Mouse (Mus musculus) kidney, embryonic 15.5 days (tissue): ENCODE results near the gene Tgtp1. TPM values are rescaled to one million over a fixed set of nuclear protein-coding genes. Genes with fewer than 3 reads are reported as not detected.
"Not testable (repeated sequence)": the region's sequence is repeated elsewhere in the genome, so short reads cannot be mapped to it uniquely, and the experiment has no call there.

ENCODE experiments used
- ATAC-seq: fragments of 200-750 bp; cut with Nextera tagmentation; replicated peaks from 2 replicates; pipeline ENCODE4 v1.8.0; 2017; ENCODE audit warnings: moderate TSS enrichment; ENCODE audit not compliant: low FRiP score
- H3K27ac ChIP-seq: fragments of 300-500 bp; sonication (generic); 2 replicates; pipeline ENCODE4 v1.5.1; 2015; ENCODE audit warnings: mild to moderate bottlenecking, inconsistent platforms
- H3K27me3 ChIP-seq: fragments of 300-500 bp; sonication (generic); 2 replicates; pipeline ENCODE4 v1.6.1; 2015; ENCODE audit warnings: inconsistent platforms
- H3K36me3 ChIP-seq: fragments of 300-500 bp; sonication (generic); 2 replicates; pipeline ENCODE4 v1.6.1; 2015; ENCODE audit warnings: inconsistent platforms
- H3K4me1 ChIP-seq: fragments of 300-500 bp; sonication (generic); 2 replicates; pipeline ENCODE4 v1.6.1; 2015; ENCODE audit warnings: inconsistent platforms
- H3K4me2 ChIP-seq: fragments of 300-500 bp; sonication (generic); 2 replicates; pipeline ENCODE4 v1.6.1; 2015; ENCODE audit warnings: moderate library complexity, mild to moderate bottlenecking, inconsistent platforms
- H3K4me3 ChIP-seq: fragments of 300-500 bp; sonication (generic); replicated peaks from 2 replicates; pipeline ENCODE4 v1.5.1; 2015; ENCODE audit warnings: mild to moderate bottlenecking, inconsistent platforms
- H3K9ac ChIP-seq: fragments of 300-500 bp; sonication (generic); 2 replicates; pipeline ENCODE4 v1.6.1; 2015; ENCODE audit warnings: mild to moderate bottlenecking, inconsistent platforms
- H3K9me3 ChIP-seq: fragments of 300-500 bp; sonication (generic); replicated peaks from 2 replicates; pipeline ENCODE4 v1.6.1; 2016; ENCODE audit warnings: inconsistent platforms
- WGBS: fragments of 180-500 bp; shearing (Covaris S2); methylation state at CpG from one replicate; pipeline ENCODE4 v1.1.7; 2015; ENCODE audit warnings: mixed read lengths; 5-methylcytosine and 5-hydroxymethylcytosine counted together
- polyA plus RNA-seq: library from polyadenylated mRNA; unstranded; fragments of >200 nt; fragmentation: Nextera tagmentation; extraction: Ambion mirVana; gene quantifications from 2 replicates; pipeline ENCODE4 v1.2.1, GENCODE M21; 2015

Tgtp1 gene
- polyA plus RNA-seq, 1 experiment from 2014 or later, result 0.57 TPM

DNA sequence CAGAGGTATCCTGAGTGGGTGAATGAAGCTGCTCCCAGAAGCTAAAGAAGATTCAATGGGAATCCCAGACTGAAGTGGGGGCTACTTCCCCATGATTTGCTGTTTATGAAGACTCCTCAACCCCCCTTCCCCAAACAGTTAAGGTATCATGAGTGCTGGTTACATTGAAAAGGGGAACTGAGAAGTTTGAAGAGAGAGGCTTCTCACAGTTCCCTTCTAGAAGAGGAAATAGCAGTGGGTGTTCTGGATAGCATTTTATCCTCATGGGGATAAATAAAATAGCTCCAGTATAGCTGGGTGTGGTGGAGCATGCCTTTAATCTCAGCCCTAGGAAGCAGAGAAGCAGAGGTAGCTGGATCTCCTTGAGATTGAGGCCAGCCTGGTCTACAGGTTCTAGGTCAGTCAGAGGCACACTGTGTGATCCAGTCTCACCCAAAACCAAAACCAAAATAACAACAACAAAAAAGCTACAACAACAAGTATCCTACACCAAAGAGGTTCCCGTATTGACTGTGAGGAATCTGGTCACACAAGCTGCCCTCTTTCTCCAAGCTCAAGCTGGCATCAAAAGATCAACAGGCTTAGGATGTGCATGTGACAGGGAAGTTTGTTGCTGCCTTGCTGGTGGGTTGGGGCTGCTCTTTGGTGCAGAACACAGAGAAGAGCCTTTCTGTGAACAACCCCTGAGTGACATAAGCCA lies 15.6 kb downstream of the Tgtp1 start, which contains the start of gene Olfr56:
Olfr56 (plus strand) TSS at position 650 of the 700 bp plus-strand sequence.
- not testable (repeated sequence) for H3K9me3 ChIP-seq, H3K36me3 ChIP-seq, H3K4me1 ChIP-seq, H3K27me3 ChIP-seq, H3K9ac ChIP-seq, H3K27ac ChIP-seq, H3K4me3 ChIP-seq, ATAC-seq, H3K4me2 ChIP-seq
- no CpG with 5 or more reads among the region's 1 CpGs for WGBS

DNA sequence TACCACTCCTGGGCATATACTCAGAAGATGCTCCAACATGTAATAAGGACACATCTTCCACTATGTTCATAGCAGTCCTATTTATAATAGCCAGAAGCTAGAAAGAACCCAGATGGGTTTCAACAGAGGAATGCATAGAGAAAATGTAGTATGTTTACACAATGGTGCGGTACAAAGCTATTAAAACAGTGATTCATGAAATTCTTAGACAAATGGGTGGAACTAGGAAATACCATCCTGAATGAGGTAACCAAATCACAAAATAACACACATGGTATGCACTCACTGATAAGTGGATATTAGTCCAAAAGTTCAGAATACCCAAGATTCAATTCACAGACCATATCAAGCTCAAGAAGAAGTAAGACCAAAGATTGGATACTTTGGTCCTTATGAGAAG lies 19.3 kb downstream of the Tgtp1 start:
- H3K9me3 ChIP-seq, H3K4me2 ChIP-seq, ATAC-seq, H3K9ac ChIP-seq, H3K4me1 ChIP-seq, H3K4me3 ChIP-seq, H3K27ac ChIP-seq, H3K36me3 ChIP-seq, H3K27me3 ChIP-seq: not testable (repeated sequence)
- no CpG with 5 or more reads among the region's 1 CpGs for WGBS

DNA sequence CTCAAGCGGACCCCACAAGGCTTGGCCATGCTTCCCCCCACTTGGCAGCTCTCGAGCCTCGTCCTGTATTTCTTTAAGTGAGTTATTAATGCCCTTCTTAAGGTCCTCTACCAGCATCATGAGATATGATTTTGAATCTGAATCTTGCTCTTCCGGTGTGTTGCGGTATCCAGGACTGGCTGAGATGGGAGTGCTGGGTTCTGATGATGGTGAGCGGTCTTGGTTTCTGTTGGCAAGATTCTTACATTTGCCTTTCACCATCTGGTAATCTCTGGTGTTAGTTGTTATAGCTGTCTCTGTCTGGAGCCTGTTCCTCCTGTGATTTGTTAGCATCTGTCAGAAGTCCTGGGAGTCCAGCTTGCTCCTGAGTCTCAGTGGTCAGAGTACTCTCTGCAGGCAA lies 47.9 kb downstream of the Tgtp1 start, which contains the start of gene Psme2b:
Psme2b (minus strand) TSS at position 101 of the 400 bp plus-strand sequence.
- H3K9ac ChIP-seq, H3K9me3 ChIP-seq, H3K36me3 ChIP-seq, H3K27ac ChIP-seq, H3K4me1 ChIP-seq, H3K4me3 ChIP-seq, ATAC-seq, H3K4me2 ChIP-seq, H3K27me3 ChIP-seq: not testable (repeated sequence)
- 97% methylated on average over 6 of the region's 6 CpGs for WGBS

DNA sequence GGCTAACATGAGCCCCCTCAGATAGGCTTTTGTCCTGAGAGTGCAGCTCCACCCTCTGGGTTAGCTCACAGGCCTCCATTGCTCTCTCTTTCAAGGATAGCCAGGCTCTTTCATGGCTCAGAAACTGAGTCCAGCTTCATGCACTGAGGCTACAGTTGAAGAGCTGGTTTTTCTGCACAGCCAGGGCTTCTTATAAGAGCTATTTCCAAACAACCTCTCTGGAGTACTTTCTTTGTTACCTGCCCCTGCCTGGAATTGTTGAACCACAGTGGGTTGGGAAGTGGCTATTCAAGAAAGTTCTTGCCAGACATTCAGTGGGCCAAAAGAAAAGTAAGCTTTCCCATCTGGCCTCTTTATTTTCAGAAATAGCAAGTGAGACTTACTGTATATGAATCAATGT lies 54.7 kb downstream of the Tgtp1 start:
- H3K9ac ChIP-seq, H3K9me3 ChIP-seq, H3K4me3 ChIP-seq, H3K4me1 ChIP-seq, ATAC-seq, H3K27ac ChIP-seq, H3K36me3 ChIP-seq, H3K4me2 ChIP-seq, H3K27me3 ChIP-seq: not testable (repeated sequence)

Other genes starting within 250 kb of the Tgtp1 start
- gene Rack1, start 193.8 kb downstream of the Tgtp1 start, polyA plus RNA-seq, result 775 and 792 TPM in 2 replicates
- gene Trim41, start 176.8 kb downstream of the Tgtp1 start, polyA plus RNA-seq, result 6.6 and 7.0 TPM in 2 replicates
- 3.7 and 4.0 TPM in 2 replicates for gene Trim7, start 168.0 kb downstream of the Tgtp1 start, polyA plus RNA-seq
- gene Gm12184, start 167.5 kb downstream of the Tgtp1 start, polyA plus RNA-seq, result 1.6 and 2.9 TPM in 2 replicates
- gene Irgm1, start 122.5 kb downstream of the Tgtp1 start, polyA plus RNA-seq, result 15.2 and 15.5 TPM in 2 replicates
- 0.14 and 0.24 TPM in 2 replicates for gene Gm5431, start 92.0 kb downstream of the Tgtp1 start, polyA plus RNA-seq
- gene Psme2b, start 48.0 kb downstream of the Tgtp1 start, polyA plus RNA-seq, result 2.4 and 2.9 TPM in 2 replicates
- not detected in 2 replicates for gene Olfr56, start 15.3 kb downstream of the Tgtp1 start, polyA plus RNA-seq
- 0.46 and 0.53 TPM in 2 replicates for gene 9930111J21Rik1, start 14.8 kb downstream of the Tgtp1 start, polyA plus RNA-seq
- not detected in 2 replicates for gene Gm12185, start 1.9 kb downstream of the Tgtp1 start, polyA plus RNA-seq
- 0.93 and 1.0 TPM in 2 replicates for gene 9930111J21Rik2, start 57.1 kb upstream of the Tgtp1 start, polyA plus RNA-seq
- gene Tgtp2, start 70.0 kb upstream of the Tgtp1 start, polyA plus RNA-seq, result 0.32 TPM in 1 of 2 replicates, not detected in the other
- gene Ifi47, start 82.4 kb upstream of the Tgtp1 start, polyA plus RNA-seq, result 1.7 and 2.1 TPM in 2 replicates
- gene Olfr1396, start 120.7 kb upstream of the Tgtp1 start, polyA plus RNA-seq, result not detected in 2 replicates
- not detected in 2 replicates for gene Olfr1395, start 148.1 kb upstream of the Tgtp1 start, polyA plus RNA-seq
- not detected in 2 replicates for gene Olfr1394, start 160.2 kb upstream of the Tgtp1 start, polyA plus RNA-seq
- gene Btnl9, start 193.0 kb upstream of the Tgtp1 start, polyA plus RNA-seq, result 2.6 and 5.6 TPM in 2 replicates
- gene Zfp62, start 209.1 kb upstream of the Tgtp1 start, polyA plus RNA-seq, result 40.5 and 41.9 TPM in 2 replicates